In genomic region chr10:86139061-86139681, GRCm38 (mm10) we compare ENCODE assay signal across 10 mouse cellular contexts.
DNase-seq lines count a peak whose midpoint lies in the region; ATAC-seq and TF ChIP-seq lines count a peak whose summit lies in the region.
"Had no signal": no experiment of that assay in that cellular context is flagged by ENCODE, and none has a peak within 500 bp of the region (broad histone marks: within the 10 kb centered on the region; RNA-seq: fewer than 3 reads in every experiment).

No protein-coding gene starts in this region.

- no peak overlapping the region for H3K4me3 ChIP-seq in liver, postnatal 0 days (ENCODE audit: low read depth, low read length)
- H3K4me3 ChIP-seq in liver, embryonic 12.5 days = no peak overlapping the region
- no peak overlapping the region for H3K4me3 ChIP-seq in heart, embryonic 15.5 days
- no peak overlapping the region for H3K4me3 ChIP-seq in stomach, embryonic 14.5 days (ENCODE audit: low read depth, low read length)
- H3K4me3 ChIP-seq in left cerebral cortex, adult 2 months = no peak overlapping the region
- H3K4me3 ChIP-seq: limb, embryonic 15.5 days had no signal

- DNase-seq in liver, postnatal 0 days = no peak
- DNase-seq in kidney, postnatal 36 days = peak; percentile 47 to 81
- no peak for DNase-seq in left cerebral cortex, adult 2 months (ENCODE audit: extremely low spot score in 1 of 2, low spot score in 2 of 2)
- DNase-seq in thymus, postnatal 10 days (ENCODE audit: low spot score in 2 of 2) = no peak
- DNase-seq in gastrocnemius, adult 8-10 months (ENCODE audit: low spot score in 2 of 2) = no peak
- DNase-seq: cerebellum, adult 11-12 months had no signal

- no peak for TF ChIP-seq CTCF in liver, postnatal 0 days (IDR thresholded peaks at IDR 0.05; ENCODE audit: low read depth)
- no peak for TF ChIP-seq CTCF in left cerebral cortex, adult 2 months (IDR thresholded peaks at IDR 0.05)

- H3K4me2 ChIP-seq in liver, postnatal 0 days (ENCODE audit: low read depth, low read length) = no peak overlapping the region
- no peak overlapping the region for H3K4me2 ChIP-seq in liver, embryonic 12.5 days
- no peak overlapping the region for H3K4me2 ChIP-seq in heart, embryonic 15.5 days
- H3K4me2 ChIP-seq in stomach, embryonic 14.5 days (replicated peaks; ENCODE audit: low read depth, low read length) = no peak overlapping the region
- H3K4me2 ChIP-seq: limb, embryonic 15.5 days had no signal

- H3K27me3 ChIP-seq in liver, postnatal 0 days (ENCODE audit: insufficient read depth, low read length) = no peaks in the 10 kb centered on the region
- no peaks in the 10 kb centered on the region for H3K27me3 ChIP-seq in liver, embryonic 12.5 days (replicated peaks)
- H3K27me3 ChIP-seq in heart, embryonic 15.5 days = no peaks in the 10 kb centered on the region
- no peaks in the 10 kb centered on the region for H3K27me3 ChIP-seq in stomach, embryonic 14.5 days (ENCODE audit: control insufficient read depth, insufficient read depth, low read length)
- H3K27me3 ChIP-seq: limb, embryonic 15.5 days had no signal

- TF ChIP-seq EP300 in liver, postnatal 0 days (IDR thresholded peaks at IDR 0.05; ENCODE audit: low read depth) = peak; percentile 46; the same call in 1 of the 2 replicates

- H3K4me1 ChIP-seq in liver, postnatal 0 days (ENCODE audit: insufficient read depth) = peaks cover 5% of the 10 kb centered on the region; the same call in 1 of the 2 replicates
- no peaks in the 10 kb centered on the region for H3K4me1 ChIP-seq in liver, embryonic 12.5 days
- peaks cover 5% of the 10 kb centered on the region; the same call in 1 of the 2 replicates for H3K4me1 ChIP-seq in heart, embryonic 15.5 days (replicated peaks)
- peaks cover 8% of the 10 kb centered on the region; the same call in 1 of the 2 replicates for H3K4me1 ChIP-seq in stomach, embryonic 14.5 days (ENCODE audit: control insufficient read depth, insufficient read depth, low read length)

- peak; percentile 47; the same call in 1 of the 2 replicates for ATAC-seq in liver, postnatal 0 days
- no peak for ATAC-seq in liver, embryonic 12.5 days
- ATAC-seq in heart, embryonic 15.5 days (replicated peaks; ENCODE audit: insufficient number of reproducible peaks, insufficient read depth, low FRiP score, low read depth) = peak; percentile 53
- 0 out of 2 replicates have a peak, but pooled peaks have one; percentile 34 for ATAC-seq in stomach, embryonic 14.5 days (ENCODE audit: insufficient number of reproducible peaks, insufficient read depth, low FRiP score, low read depth)

- intact Hi-C loops in left cerebral cortex, adult 2 months (cut with DNase I) = no loop called here

- H3K36me3 ChIP-seq in liver, postnatal 0 days (replicated peaks; ENCODE audit: insufficient read depth, low read length) = no peaks in the 10 kb centered on the region
- no peaks in the 10 kb centered on the region for H3K36me3 ChIP-seq in liver, embryonic 12.5 days
- H3K36me3 ChIP-seq in heart, embryonic 15.5 days = no peaks in the 10 kb centered on the region
- H3K36me3 ChIP-seq in stomach, embryonic 14.5 days (ENCODE audit: control insufficient read depth, insufficient read depth, low read length) = no peaks in the 10 kb centered on the region
- H3K36me3 ChIP-seq: limb, embryonic 15.5 days had no signal

- no peak overlapping the region for H3K9ac ChIP-seq in liver, postnatal 0 days (replicated peaks)
- H3K9ac ChIP-seq in liver, embryonic 12.5 days = no peak overlapping the region
- H3K9ac ChIP-seq in heart, embryonic 15.5 days = no peak overlapping the region
- no peak overlapping the region for H3K9ac ChIP-seq in stomach, embryonic 14.5 days (replicated peaks; ENCODE audit: low read depth, low read length)
- H3K9ac ChIP-seq: limb, embryonic 15.5 days had no signal

- no peak overlapping the region for H3K27ac ChIP-seq in liver, postnatal 0 days (ENCODE audit: low read depth)
- no peak overlapping the region for H3K27ac ChIP-seq in liver, embryonic 12.5 days
- H3K27ac ChIP-seq in heart, embryonic 15.5 days = 0 out of 2 replicates have a peak overlapping the region, but pooled peaks have one; percentile 8
- H3K27ac ChIP-seq in stomach, embryonic 14.5 days (ENCODE audit: low read length) = no peak overlapping the region
- no peak overlapping the region for H3K27ac ChIP-seq in left cerebral cortex, adult 2 months
- H3K27ac ChIP-seq: limb, embryonic 15.5 days had no signal

- no peaks in the 10 kb centered on the region for H3K9me3 ChIP-seq in liver, postnatal 0 days (ENCODE audit: low read length)
- H3K9me3 ChIP-seq in liver, embryonic 12.5 days (replicated peaks) = no peaks in the 10 kb centered on the region
- no peaks in the 10 kb centered on the region for H3K9me3 ChIP-seq in heart, embryonic 15.5 days (replicated peaks)
- no peaks in the 10 kb centered on the region for H3K9me3 ChIP-seq in stomach, embryonic 14.5 days (ENCODE audit: control insufficient read depth, low read depth, low read length)
- H3K9me3 ChIP-seq: limb, embryonic 15.5 days had no signal

- WGBS in liver, postnatal 0 days (ENCODE audit: insufficient replicate concordance) = 33% methylated on average over 8 of the region's 8 CpGs
- 34% methylated on average over 8 of the region's 8 CpGs for WGBS in liver, embryonic 12.5 days (ENCODE audit: insufficient replicate concordance)
- WGBS in heart, embryonic 15.5 days = 59% methylated on average over 8 of the region's 8 CpGs
- WGBS in stomach, embryonic 14.5 days = 79% methylated on average over 8 of the region's 8 CpGs

Comparison
In these comparisons a context has a peak if more than half of its experiments do, and no peak if none do; other contexts are left out.
1. DNase-seq: peak in kidney, postnatal 36 days (2 of 2); none in liver, postnatal 0 days (single experiment), left cerebral cortex, adult 2 months (0 of 2), thymus, postnatal 10 days (0 of 2) and gastrocnemius, adult 8-10 months (0 of 2).